Mouse (Mus musculus) intestine, embryonic 16.5 days (tissue): ENCODE measurements at regions not wholly inside any gene's neighbourhood (a gene's known extent, or its start where the extent isn't known, plus 50 kb on each side); places are given as distances from the start of the nearest gene placed in this dataset.

Experiments
- ATAC-seq: fragments of 200-750 bp; cut with Nextera tagmentation; 2 replicates; pipeline ENCODE4 v1.8.0; 2017; ENCODE audit warnings: moderate TSS enrichment, moderate library complexity
- H3K27ac ChIP-seq: fragments of 300-500 bp; sonication (generic); 2 replicates; pipeline ENCODE4 v1.5.1; 2014; ENCODE audit warnings: mild to moderate bottlenecking, low read length
- H3K27me3 ChIP-seq: fragments of 300-500 bp; sonication (generic); replicated peaks from 2 replicates; pipeline ENCODE4 v1.6.1; 2014; ENCODE audit warnings: low read length, control low read depth, mixed read lengths; ENCODE audit not compliant: control insufficient read depth, insufficient read depth
- H3K36me3 ChIP-seq: fragments of 300-500 bp; sonication (generic); 2 replicates; pipeline ENCODE4 v1.6.1; 2014; ENCODE audit warnings: low read length, control low read depth; ENCODE audit not compliant: control insufficient read depth, insufficient read depth
- H3K4me1 ChIP-seq: fragments of 300-500 bp; sonication (generic); 2 replicates; pipeline ENCODE4 v1.6.1; 2014; ENCODE audit warnings: low read length, control low read depth, mixed read lengths; ENCODE audit not compliant: control insufficient read depth, insufficient read depth
- H3K4me2 ChIP-seq: fragments of 300-500 bp; sonication (generic); 2 replicates; pipeline ENCODE4 v1.6.1; 2014; ENCODE audit warnings: low read depth, low read length, control low read depth
- H3K4me3 ChIP-seq: fragments of 300-500 bp; sonication (generic); 2 replicates; pipeline ENCODE4 v1.5.1; 2014; ENCODE audit warnings: mild to moderate bottlenecking, low read length
- H3K9ac ChIP-seq: fragments of 300-500 bp; sonication (generic); 2 replicates; pipeline ENCODE4 v1.6.1; 2014; ENCODE audit warnings: low read depth, low read length
- H3K9me3 ChIP-seq: fragments of 300-500 bp; sonication (generic); 2 replicates; pipeline ENCODE4 v1.6.1; 2016; ENCODE audit warnings: low read length, control low read depth; ENCODE audit not compliant: control insufficient read depth
- WGBS: fragments of 180-500 bp; shearing (Covaris S2); extraction: QIAGEN DNeasy Blood & Tissue Kit; methylation state at CpG from one replicate; pipeline ENCODE4 v1.1.7; 2014; 5-methylcytosine and 5-hydroxymethylcytosine counted together

DNA sequence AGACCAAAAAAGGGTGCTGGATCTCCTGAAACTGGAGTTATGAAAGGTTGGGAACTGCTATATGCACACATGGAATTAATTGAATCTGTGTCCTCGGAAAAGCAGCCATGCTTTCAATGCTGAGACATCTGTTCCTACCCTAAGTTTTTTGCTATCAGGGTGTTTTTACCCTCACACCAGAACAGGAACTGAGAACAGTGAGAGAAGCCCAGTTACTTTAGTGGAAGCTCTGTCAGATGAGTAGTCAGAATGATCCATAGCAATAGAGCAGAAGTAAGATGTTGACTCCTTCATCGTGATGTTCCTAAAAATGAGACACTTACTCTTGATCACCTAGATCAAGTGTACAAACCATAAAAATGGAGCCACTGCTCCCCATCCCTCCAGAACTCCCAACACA, 468.7 kb upstream of the Vstm2b start:
- Histone ChIP-seq H3K27me3 (no peaks in the 10 kb centered on the region), H3K4me3 (no peak overlapping the region), H3K36me3 (no peaks in the 10 kb centered on the region), H3K27ac (no peak overlapping the region), H3K9me3 (no peaks in the 10 kb centered on the region), H3K9ac (no peak overlapping the region), H3K4me2 (no peak overlapping the region), H3K4me1 (no peaks in the 10 kb centered on the region)
- ATAC-seq, result no peak
- WGBS, result 88% methylated on average over 2 of the region's 2 CpGs

DNA sequence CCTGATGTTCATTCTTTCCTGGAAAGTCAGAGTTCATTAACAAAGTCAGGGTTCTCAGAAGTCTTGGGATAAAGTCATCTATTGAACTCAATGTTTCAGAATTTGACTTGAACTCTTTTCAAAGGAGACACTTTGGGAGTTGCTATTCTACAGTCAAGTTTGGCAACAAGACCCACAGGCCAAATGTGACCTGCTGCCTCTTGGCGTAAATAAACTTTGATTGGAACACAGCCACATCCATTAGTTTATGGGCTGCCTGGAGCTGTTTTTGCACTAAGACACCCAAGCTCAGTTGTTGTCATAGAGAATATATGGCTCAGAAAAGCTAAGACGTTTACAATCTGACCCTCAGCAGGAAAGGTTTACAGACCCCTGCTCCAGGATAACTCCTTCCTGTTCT, 464.2 kb upstream of the Vstm2b start:
- Histone ChIP-seq H3K4me2 (no peak overlapping the region), H3K27ac (no peak overlapping the region)
- 46% methylated on average over 2 of the region's 2 CpGs for WGBS

DNA sequence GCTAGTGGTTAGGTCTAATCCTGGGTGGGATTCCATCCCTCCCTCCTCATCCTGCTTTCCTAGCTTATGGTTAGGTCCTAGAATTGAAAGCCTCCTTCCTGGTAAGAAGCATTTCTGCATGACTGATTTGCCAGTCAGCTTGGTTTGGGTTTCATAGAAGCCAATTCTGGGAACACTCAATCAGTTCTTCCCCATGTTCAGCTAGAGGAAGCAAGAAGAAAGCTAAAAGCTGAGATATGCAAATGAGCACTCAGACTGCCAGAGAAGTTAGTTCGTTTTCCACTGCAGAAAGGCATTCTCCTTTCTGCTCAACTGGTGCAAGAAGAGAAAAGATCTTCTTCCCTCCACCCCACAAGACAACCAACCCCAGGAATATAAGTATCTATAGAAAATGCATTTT, 457.0 kb upstream of the Vstm2b start:
- Histone ChIP-seq H3K9ac (no peak overlapping the region), H3K4me2 (no peak overlapping the region), H3K36me3 (no peaks in the 10 kb centered on the region), H3K4me1 (no peaks in the 10 kb centered on the region), H3K4me3 (no peak overlapping the region), H3K27ac (no peak overlapping the region), H3K27me3 (no peaks in the 10 kb centered on the region), H3K9me3 (no peaks in the 10 kb centered on the region; the same call in 1 of the 2 replicates)
- WGBS, result 43% methylated on average over 1 of the region's 1 CpGs
- ATAC-seq, result no peak

More for the DNA sequence above, 464.2 kb upstream of the Vstm2b start:
- H3K9me3 ChIP-seq, result peaks cover 4% of the 10 kb centered on the region; the same call in 1 of the 2 replicates
- no peaks in the 10 kb centered on the region for H3K4me1 ChIP-seq
- H3K4me3 ChIP-seq, result no peak overlapping the region
- H3K36me3 ChIP-seq, result no peaks in the 10 kb centered on the region
- no peak for ATAC-seq
- no peaks in the 10 kb centered on the region for H3K27me3 ChIP-seq
- no peak overlapping the region for H3K9ac ChIP-seq

DNA sequence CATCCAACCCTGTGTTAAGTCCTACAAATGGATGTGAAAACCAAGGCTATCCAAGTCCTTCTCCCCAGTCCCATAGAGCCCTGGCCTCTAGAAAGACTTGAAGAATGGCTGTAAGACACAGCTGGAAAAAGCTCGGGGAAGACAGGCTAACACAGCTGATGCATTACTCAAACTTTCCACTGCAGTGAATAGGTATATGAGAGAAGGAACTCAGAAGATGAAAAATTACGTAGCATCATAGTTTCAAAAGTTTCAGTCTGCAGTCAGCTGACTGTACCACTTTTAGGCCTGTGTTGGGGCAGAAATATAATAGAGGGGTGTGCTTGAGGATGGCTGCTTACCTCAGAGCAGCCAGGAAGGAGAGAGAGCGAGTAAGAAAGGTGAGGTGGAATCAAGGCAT, 456.3 kb upstream of the Vstm2b start:
- WGBS, result 84% methylated on average over 3 of the region's 3 CpGs
- Histone ChIP-seq H3K9me3 (no peaks in the 10 kb centered on the region; the same call in 1 of the 2 replicates), H3K9ac (no peak overlapping the region)

DNA sequence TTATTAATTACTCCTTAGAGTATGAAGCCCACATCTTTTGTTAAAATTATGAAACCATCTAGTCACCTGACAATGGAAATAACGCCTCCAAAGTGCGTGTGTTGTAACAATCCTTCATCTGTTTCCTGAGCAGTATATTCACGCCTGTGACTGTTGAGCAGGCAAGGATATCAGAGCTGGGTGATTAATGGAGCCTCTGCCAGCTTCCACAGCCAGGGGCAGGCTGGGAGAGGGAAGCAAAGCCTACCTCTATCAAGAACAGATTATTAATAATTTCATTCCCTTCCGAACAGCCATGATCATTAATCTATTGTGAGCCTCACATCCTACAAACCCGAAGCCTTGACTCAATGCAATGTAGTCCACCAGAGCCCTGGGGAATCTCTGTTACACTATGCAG, 431.7 kb upstream of the Vstm2b start:
- Histone ChIP-seq H3K9ac (no peak overlapping the region), H3K27me3 (no peaks in the 10 kb centered on the region), H3K36me3 (no peaks in the 10 kb centered on the region), H3K9me3 (no peaks in the 10 kb centered on the region), H3K4me3 (no peak overlapping the region), H3K4me2 (no peak overlapping the region), H3K4me1 (no peaks in the 10 kb centered on the region), H3K27ac (no peak overlapping the region)
- WGBS, result 79% methylated on average over 5 of the region's 5 CpGs
- no peak for ATAC-seq

More for the DNA sequence above, 456.3 kb upstream of the Vstm2b start:
- no peak overlapping the region for H3K4me2 ChIP-seq
- no peak overlapping the region for H3K27ac ChIP-seq
- no peak for ATAC-seq
- H3K4me1 ChIP-seq, result no peaks in the 10 kb centered on the region
- H3K4me3 ChIP-seq, result no peak overlapping the region
- no peaks in the 10 kb centered on the region for H3K36me3 ChIP-seq
- H3K27me3 ChIP-seq, result no peaks in the 10 kb centered on the region

DNA sequence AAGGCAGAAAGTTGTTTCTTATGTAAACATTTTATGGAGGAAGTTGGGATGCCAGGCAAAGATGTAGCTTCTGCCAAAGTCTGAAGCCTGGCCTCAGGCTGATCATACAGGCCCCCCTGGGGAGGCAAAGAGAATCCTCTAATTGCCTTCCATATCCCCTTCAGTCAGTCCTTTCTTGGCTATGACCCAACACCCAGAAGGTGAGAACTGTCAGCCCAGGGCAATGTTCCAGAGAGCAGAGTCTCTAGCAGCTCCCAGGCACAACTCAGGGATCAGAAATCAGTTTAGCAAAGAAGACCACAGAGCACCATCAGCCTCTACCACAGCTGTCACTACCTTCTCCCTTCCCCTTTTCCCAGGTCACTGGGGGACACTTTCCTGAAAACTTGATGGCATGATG, 410.9 kb upstream of the Vstm2b start:
- no peaks in the 10 kb centered on the region for H3K9me3 ChIP-seq
- no peak for ATAC-seq

DNA sequence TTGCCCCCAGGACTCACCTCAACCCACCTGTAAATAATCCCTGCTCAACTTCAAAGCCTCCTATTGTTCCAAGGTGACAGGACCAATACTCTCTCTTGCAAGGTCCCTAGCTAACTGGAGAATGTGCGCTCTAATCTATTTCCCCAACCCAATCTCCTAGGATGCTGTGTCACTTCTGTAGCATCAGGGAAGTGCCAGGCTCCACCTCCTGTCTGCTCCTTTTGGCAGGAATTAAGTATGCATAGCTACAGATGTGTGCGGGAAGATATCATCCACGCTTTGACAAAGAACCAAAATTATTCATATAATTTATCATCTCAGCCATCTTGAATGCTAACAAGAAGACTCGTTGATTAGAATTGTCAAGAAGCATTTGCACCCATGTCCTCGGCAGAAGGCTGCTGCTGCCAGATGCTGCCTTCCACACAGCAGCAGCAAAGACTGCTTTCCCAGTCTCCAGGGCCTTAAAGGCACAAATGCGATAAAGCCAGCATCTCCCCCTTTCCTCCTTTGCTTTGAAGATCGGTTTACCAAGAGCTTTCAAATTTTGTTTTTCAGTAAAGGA, 375.3 kb upstream of the Vstm2b start:
- Histone ChIP-seq H3K27me3 (no peaks in the 10 kb centered on the region), H3K9me3 (no peaks in the 10 kb centered on the region), H3K9ac (no peak overlapping the region), H3K27ac (no peak overlapping the region), H3K4me2 (no peak overlapping the region), H3K4me1 (no peaks in the 10 kb centered on the region), H3K4me3 (no peak overlapping the region), H3K36me3 (no peaks in the 10 kb centered on the region)
- 78% methylated on average over 7 of the region's 7 CpGs for WGBS
- no peak for ATAC-seq

More for the DNA sequence above, 410.9 kb upstream of the Vstm2b start:
- H3K9ac ChIP-seq, result no peak overlapping the region
- no peaks in the 10 kb centered on the region for H3K4me1 ChIP-seq
- no peak overlapping the region for H3K4me2 ChIP-seq
- no peak overlapping the region for H3K4me3 ChIP-seq
- H3K27ac ChIP-seq, result no peak overlapping the region
- no peaks in the 10 kb centered on the region for H3K36me3 ChIP-seq
- no peaks in the 10 kb centered on the region for H3K27me3 ChIP-seq

DNA sequence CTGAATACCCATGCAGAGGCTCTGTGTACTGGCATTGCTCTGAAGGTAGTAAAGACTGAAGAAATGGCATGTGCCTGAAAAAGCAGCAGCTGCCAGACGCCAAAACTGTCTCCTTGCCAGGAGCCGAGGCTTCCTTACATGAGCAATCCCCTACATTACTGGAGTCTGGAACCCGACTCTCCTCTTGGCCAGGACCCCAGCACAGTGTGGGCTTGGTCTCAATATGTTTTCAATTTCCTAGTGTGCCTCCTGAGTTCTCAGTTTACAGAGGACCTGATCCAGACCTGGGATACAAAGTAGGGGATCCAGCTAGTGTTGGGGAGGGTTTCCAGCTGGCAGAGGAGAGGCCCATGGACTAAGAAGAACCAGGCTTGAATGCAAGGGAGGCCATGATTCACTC, 361.5 kb upstream of the Vstm2b start:
- Histone ChIP-seq H3K4me3 (no peak overlapping the region), H3K36me3 (no peaks in the 10 kb centered on the region), H3K27me3 (no peaks in the 10 kb centered on the region), H3K4me2 (no peak overlapping the region), H3K27ac (no peak overlapping the region), H3K9ac (no peak overlapping the region), H3K9me3 (no peaks in the 10 kb centered on the region), H3K4me1 (no peaks in the 10 kb centered on the region)
- ATAC-seq, result no peak
- 72% methylated on average over 3 of the region's 3 CpGs for WGBS

DNA sequence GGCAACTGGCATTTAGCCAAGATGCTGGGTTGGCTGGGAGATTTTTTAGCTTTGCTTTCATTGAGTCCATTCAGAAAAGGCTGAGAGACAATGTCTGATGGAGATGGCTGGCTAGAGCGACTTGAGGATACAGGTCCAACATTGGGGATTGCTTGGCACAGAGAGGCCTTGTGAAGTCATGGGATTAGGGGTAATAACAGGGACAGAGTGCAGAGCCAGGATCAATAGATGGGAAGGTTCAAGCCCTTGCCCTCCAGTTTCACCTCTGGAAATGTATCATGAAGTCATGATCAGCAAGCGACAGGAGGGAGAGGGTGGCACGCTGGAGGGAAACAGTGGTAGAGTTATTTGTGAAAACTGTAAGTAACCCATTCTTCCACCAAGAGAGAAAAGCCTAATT, 360.5 kb upstream of the Vstm2b start:
- H3K27ac ChIP-seq, result no peak overlapping the region
- H3K9ac ChIP-seq, result no peak overlapping the region
- no peak overlapping the region for H3K4me3 ChIP-seq
- H3K4me1 ChIP-seq, result no peaks in the 10 kb centered on the region
- no peak for ATAC-seq
- H3K4me2 ChIP-seq, result no peak overlapping the region
- 68% methylated on average over 3 of the region's 3 CpGs for WGBS
- no peaks in the 10 kb centered on the region for H3K9me3 ChIP-seq
- H3K27me3 ChIP-seq, result no peaks in the 10 kb centered on the region
- H3K36me3 ChIP-seq, result no peaks in the 10 kb centered on the region

DNA sequence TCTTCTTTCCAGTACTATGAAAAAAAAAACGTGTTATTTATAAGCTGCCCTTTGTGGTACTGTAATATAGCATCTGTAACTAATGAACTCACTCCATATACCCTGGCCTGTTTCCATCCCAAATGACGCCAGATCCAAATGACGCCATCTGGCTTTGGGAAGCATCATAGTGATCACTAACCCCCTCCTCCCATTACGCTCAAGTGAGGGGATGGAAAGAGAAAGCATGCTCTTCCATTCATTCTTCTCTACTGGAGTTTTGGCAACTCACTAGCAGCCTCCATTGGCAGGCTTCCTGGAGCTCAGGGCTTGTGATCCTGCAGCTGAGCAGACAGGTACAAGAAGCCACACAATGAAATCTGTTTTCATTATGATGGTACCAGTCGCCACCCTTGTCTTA, 358.3 kb upstream of the Vstm2b start:
- no peaks in the 10 kb centered on the region for H3K9me3 ChIP-seq
- no peaks in the 10 kb centered on the region for H3K36me3 ChIP-seq
- no peaks in the 10 kb centered on the region for H3K27me3 ChIP-seq
- no peak overlapping the region for H3K4me2 ChIP-seq
- H3K4me1 ChIP-seq, result no peaks in the 10 kb centered on the region
- no peak overlapping the region for H3K9ac ChIP-seq
- H3K4me3 ChIP-seq, result no peak overlapping the region
- no peak overlapping the region for H3K27ac ChIP-seq
- 61% methylated on average over 5 of the region's 5 CpGs for WGBS
- ATAC-seq, result no peak
